Mouse (Mus musculus) stomach, postnatal 0 days (tissue): ENCODE data around the gene Elp4. TPM values are rescaled to one million over a fixed set of nuclear protein-coding genes. Genes with fewer than 3 reads are reported as not detected.

ENCODE experiments used
- ATAC-seq: fragments of 200-750 bp; cut with Nextera tagmentation; 2 replicates; pipeline ENCODE4 v1.8.0; 2017; ENCODE audit not compliant: low FRiP score, low TSS enrichment
- DNase-seq: peaks from one replicate; pipeline ENCODE4 v3.0.0-alpha.2; 2016; ENCODE audit warnings: low spot score
- H3K27ac ChIP-seq: fragments of 300-500 bp; sonication (generic); replicated peaks from 2 replicates; pipeline ENCODE4 v1.5.1; 2014; ENCODE audit warnings: mild to moderate bottlenecking, control low read depth
- H3K27me3 ChIP-seq: fragments of 300-500 bp; sonication (generic); 2 replicates; pipeline ENCODE4 v1.6.1; 2014; ENCODE audit warnings: low read length; ENCODE audit not compliant: control insufficient read depth, insufficient read depth
- H3K36me3 ChIP-seq: fragments of 300-500 bp; sonication (generic); 2 replicates; pipeline ENCODE4 v1.6.1; 2014; ENCODE audit warnings: low read length, mixed read lengths; ENCODE audit not compliant: control insufficient read depth, insufficient read depth
- H3K4me1 ChIP-seq: fragments of 300-500 bp; sonication (generic); replicated peaks from 2 replicates; pipeline ENCODE4 v1.6.1; 2014; ENCODE audit warnings: antibody characterized with exemption; ENCODE audit not compliant: control insufficient read depth, insufficient read depth
- H3K4me2 ChIP-seq: fragments of 300-500 bp; sonication (generic); replicated peaks from 2 replicates; pipeline ENCODE4 v1.6.1; 2014; ENCODE audit warnings: low read depth, mild to moderate bottlenecking, control low read depth, moderate library complexity
- H3K4me3 ChIP-seq: fragments of 300-500 bp; sonication (generic); 2 replicates; pipeline ENCODE4 v1.5.1; 2014; ENCODE audit warnings: low read depth, low read length, control low read depth
- H3K9ac ChIP-seq: fragments of 300-500 bp; sonication (generic); 2 replicates; pipeline ENCODE4 v1.6.1; 2014; ENCODE audit warnings: mild to moderate bottlenecking, low read length, control low read depth, mixed read lengths
- H3K9me3 ChIP-seq: fragments of 300-500 bp; sonication (generic); 2 replicates; pipeline ENCODE4 v1.6.1; 2016; ENCODE audit warnings: low read length; ENCODE audit not compliant: control insufficient read depth
- CTCF ChIP-seq: IDR thresholded peaks from 2 replicates; pipeline ENCODE4 v1.5.1; 2016; ENCODE audit warnings: antibody characterized with exemption, low read depth, mild to moderate bottlenecking, moderate library complexity
- EP300 ChIP-seq: optimal IDR thresholded peaks from 2 replicates; pipeline ENCODE3; 2016; ENCODE audit warnings: antibody characterized with exemption
- WGBS: fragments of 180-500 bp; shearing (Covaris S2); extraction: QIAGEN DNeasy Blood & Tissue Kit; methylation state at CpG from one replicate; pipeline ENCODE4 v1.1.7; 2014; 5-methylcytosine and 5-hydroxymethylcytosine counted together
- polyA plus RNA-seq: library from polyadenylated mRNA; unstranded; fragments of >200 nt; fragmentation: Nextera tagmentation; extraction: Ambion mirVana; gene quantifications from 2 replicates; pipeline ENCODE4 v1.2.1, GENCODE M21; 2015

Gene Elp4
- polyA plus RNA-seq, 1 experiment from 2014 or later = 14.0 TPM

GRCm38 (mm10) chr2:105678880-105679321 is 225.5 kb downstream of the Elp4 start:
- H3K9me3 ChIP-seq = no peaks in the 10 kb centered on the region
- no peak overlapping the region for H3K9ac ChIP-seq
- 3% methylated on average over 7 of the region's 7 CpGs for WGBS
- no peak overlapping the region for H3K4me2 ChIP-seq
- no peak for ATAC-seq
- no peaks in the 10 kb centered on the region; the same call in 1 of the 2 replicates for H3K4me1 ChIP-seq
- H3K27ac ChIP-seq = no peak overlapping the region
- TF ChIP-seq EP300 (no peak), CTCF (no peak)
- no peak for DNase-seq
- H3K4me3 ChIP-seq = no peak overlapping the region
- peaks cover 38% of the 10 kb centered on the region for H3K27me3 ChIP-seq
- H3K36me3 ChIP-seq = no peaks in the 10 kb centered on the region

GRCm38 (mm10) chr2:105678306-105678705 is 226.1 kb downstream of the Elp4 start:
- no peak overlapping the region for H3K4me3 ChIP-seq
- no peaks in the 10 kb centered on the region for H3K9me3 ChIP-seq
- ATAC-seq (no peak), DNase-seq (no peak)
- H3K4me2 ChIP-seq = no peak overlapping the region
- H3K27ac ChIP-seq = no peak overlapping the region
- 9% methylated on average over 4 of the region's 4 CpGs for WGBS
- H3K27me3 ChIP-seq = peaks cover 39% of the 10 kb centered on the region
- H3K4me1 ChIP-seq = peaks cover 2% of the 10 kb centered on the region; the same call in 1 of the 2 replicates
- H3K9ac ChIP-seq = no peak overlapping the region
- H3K36me3 ChIP-seq = no peaks in the 10 kb centered on the region
- no peak for TF ChIP-seq CTCF
- no peak for TF ChIP-seq EP300

GRCm38 (mm10) chr2:105677434-105678105 is 226.8 kb downstream of the Elp4 start:
- peaks cover 2% of the 10 kb centered on the region; the same call in 1 of the 2 replicates for H3K4me1 ChIP-seq
- peaks cover 40% of the 10 kb centered on the region for H3K27me3 ChIP-seq
- H3K36me3 ChIP-seq = no peaks in the 10 kb centered on the region
- H3K4me3 ChIP-seq = no peak overlapping the region
- 4% methylated on average over 11 of the region's 11 CpGs for WGBS
- no peaks in the 10 kb centered on the region for H3K9me3 ChIP-seq
- H3K27ac ChIP-seq = no peak overlapping the region
- TF ChIP-seq CTCF = no peak
- TF ChIP-seq EP300 = no peak
- peak; percentile 13 for DNase-seq
- ATAC-seq = no peak
- H3K9ac ChIP-seq = no peak overlapping the region
- H3K4me2 ChIP-seq = no peak overlapping the region

- Histone ChIP-seq H3K4me1 (peaks cover 2% of the 10 kb centered on the region; the same call in 1 of the 2 replicates), H3K27me3 (peaks cover 40% of the 10 kb centered on the region), H3K27ac (no peak overlapping the region), H3K4me3 (peak overlapping the region; percentile 32; the same call in 1 of the 2 replicates), H3K9me3 (no peaks in the 10 kb centered on the region), H3K36me3 (no peaks in the 10 kb centered on the region), H3K9ac (no peak overlapping the region), H3K4me2 (no peak overlapping the region)
- no peak for DNase-seq
- no peak for ATAC-seq
- WGBS = 4% methylated on average over 11 of the region's 11 CpGs
- no peak for TF ChIP-seq CTCF
- no peak for TF ChIP-seq EP300
These were observed 227.4 kb downstream of the Elp4 start for GRCm38 (mm10) chr2:105676909-105677433.

- no peak for DNase-seq
- Histone ChIP-seq H3K4me3 (peak overlapping the region; percentile 32), H3K27me3 (peaks cover 35% of the 10 kb centered on the region), H3K9ac (no peak overlapping the region), H3K4me2 (peak overlapping the region; percentile 50), H3K9me3 (no peaks in the 10 kb centered on the region), H3K4me1 (peaks cover 2% of the 10 kb centered on the region; the same call in 1 of the 2 replicates), H3K36me3 (no peaks in the 10 kb centered on the region), H3K27ac (no peak overlapping the region)
- no peak; the same call in 1 of the 2 replicates for ATAC-seq
- WGBS = under 1% methylated on average over 75 of the region's 77 CpGs
- TF ChIP-seq EP300 (no peak), CTCF (no peak)
These were observed 228.1 kb downstream of the Elp4 start for GRCm38 (mm10) chr2:105676080-105676908.
